Comparison of ENCODE assay signal across 26 mouse cellular contexts in the genomic region with DNA sequence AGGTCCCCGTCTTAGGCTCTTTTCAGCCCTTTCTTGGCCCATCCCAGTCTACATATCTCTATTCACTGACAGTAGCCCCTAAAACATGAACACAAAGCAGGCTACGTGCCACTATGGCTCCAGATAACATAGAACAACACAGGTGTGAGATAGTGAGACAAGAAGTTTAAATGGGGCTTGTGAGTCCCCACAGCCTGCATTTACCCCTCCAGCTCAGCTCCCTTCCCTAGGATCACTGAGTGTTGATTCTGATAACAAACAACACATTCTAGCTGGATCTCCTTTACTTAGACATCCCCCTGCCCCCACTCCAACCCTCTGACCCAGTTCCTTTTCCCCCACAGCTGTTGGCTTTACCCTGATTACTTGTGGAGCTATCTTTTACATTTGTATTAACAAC.
DNase-seq lines count a peak whose midpoint lies in the region; ATAC-seq and TF ChIP-seq lines count a peak whose summit lies in the region.
"Had no signal": no experiment of that assay in that cellular context is flagged by ENCODE, and none has a peak within 500 bp of the region (broad histone marks: within the 10 kb centered on the region; RNA-seq: fewer than 3 reads in every experiment).

No protein-coding gene starts in this region.

- H3K27me3 ChIP-seq in kidney, embryonic 15.5 days = no peaks in the 10 kb centered on the region
- H3K27me3 ChIP-seq in liver, embryonic 12.5 days (replicated peaks) = no peaks in the 10 kb centered on the region
- H3K27me3 ChIP-seq in liver, postnatal 0 days (ENCODE audit: insufficient read depth, low read length) = no peaks in the 10 kb centered on the region
- H3K27me3 ChIP-seq in liver, embryonic 13.5 days = no peaks in the 10 kb centered on the region
- H3K27me3 ChIP-seq in forebrain, embryonic 10.5 days (ENCODE audit: poor library complexity, severe bottlenecking) = no peaks in the 10 kb centered on the region

- H3K27ac ChIP-seq in kidney, embryonic 15.5 days = peak overlapping the region; percentile 54; the same call in 1 of the 2 replicates
- H3K27ac ChIP-seq in liver, embryonic 12.5 days = no peak overlapping the region
- no peak overlapping the region for H3K27ac ChIP-seq in liver, postnatal 0 days (ENCODE audit: low read depth)
- H3K27ac ChIP-seq in liver, embryonic 13.5 days = no peak overlapping the region
- H3K27ac ChIP-seq in forebrain, embryonic 10.5 days = no peak overlapping the region
- H3K27ac ChIP-seq: embryonic facial prominence, embryonic 13.5 days; stomach, postnatal 0 days had no signal

- H3K4me1 ChIP-seq in kidney, embryonic 15.5 days = peaks cover 31% of the 10 kb centered on the region
- peaks cover 29% of the 10 kb centered on the region for H3K4me1 ChIP-seq in liver, embryonic 12.5 days
- H3K4me1 ChIP-seq in liver, postnatal 0 days (ENCODE audit: insufficient read depth) = no peaks in the 10 kb centered on the region; the same call in 1 of the 2 replicates
- peaks cover 17% of the 10 kb centered on the region for H3K4me1 ChIP-seq in liver, embryonic 13.5 days (replicated peaks)
- H3K4me1 ChIP-seq in forebrain, embryonic 10.5 days = peaks cover 8% of the 10 kb centered on the region; the same call in 1 of the 2 replicates

- 81% methylated on average over 2 of the region's 2 CpGs for WGBS in kidney, embryonic 15.5 days
- WGBS in liver, embryonic 12.5 days (ENCODE audit: insufficient replicate concordance) = 50% methylated on average over 2 of the region's 2 CpGs
- 70% methylated on average over 2 of the region's 2 CpGs for WGBS in liver, postnatal 0 days (ENCODE audit: insufficient replicate concordance)
- 12% methylated on average over 2 of the region's 2 CpGs for WGBS in liver, embryonic 13.5 days (ENCODE audit: insufficient replicate concordance)
- WGBS in forebrain, embryonic 10.5 days = 95% methylated on average over 2 of the region's 2 CpGs

- no peak for TF ChIP-seq CTCF in liver, postnatal 0 days (IDR thresholded peaks at IDR 0.05; ENCODE audit: low read depth)

- H3K36me3 ChIP-seq in kidney, embryonic 15.5 days = no peaks in the 10 kb centered on the region
- H3K36me3 ChIP-seq in liver, embryonic 12.5 days = peaks cover 33% of the 10 kb centered on the region
- H3K36me3 ChIP-seq in liver, postnatal 0 days (replicated peaks; ENCODE audit: insufficient read depth, low read length) = peaks cover 6% of the 10 kb centered on the region; the same call in 1 of the 2 replicates
- H3K36me3 ChIP-seq in liver, embryonic 13.5 days = peaks cover 22% of the 10 kb centered on the region
- H3K36me3 ChIP-seq in forebrain, embryonic 10.5 days (replicated peaks) = peaks cover 29% of the 10 kb centered on the region

- no peaks in the 10 kb centered on the region for H3K9me3 ChIP-seq in kidney, embryonic 15.5 days (replicated peaks)
- H3K9me3 ChIP-seq in liver, embryonic 12.5 days (replicated peaks) = no peaks in the 10 kb centered on the region
- no peaks in the 10 kb centered on the region for H3K9me3 ChIP-seq in liver, postnatal 0 days (ENCODE audit: low read length)
- H3K9me3 ChIP-seq in liver, embryonic 13.5 days (replicated peaks) = no peaks in the 10 kb centered on the region
- no peaks in the 10 kb centered on the region for H3K9me3 ChIP-seq in forebrain, embryonic 10.5 days

- H3K9ac ChIP-seq in kidney, embryonic 15.5 days = no peak overlapping the region
- H3K9ac ChIP-seq in liver, embryonic 12.5 days = no peak overlapping the region
- no peak overlapping the region for H3K9ac ChIP-seq in liver, postnatal 0 days (replicated peaks)
- H3K9ac ChIP-seq in liver, embryonic 13.5 days = no peak overlapping the region
- H3K9ac ChIP-seq: embryonic facial prominence, embryonic 13.5 days had no signal

- no peak overlapping the region for H3K4me2 ChIP-seq in kidney, embryonic 15.5 days
- no peak overlapping the region for H3K4me2 ChIP-seq in liver, embryonic 12.5 days
- H3K4me2 ChIP-seq in liver, postnatal 0 days (ENCODE audit: low read depth, low read length) = no peak overlapping the region
- no peak overlapping the region for H3K4me2 ChIP-seq in liver, embryonic 13.5 days
- H3K4me2 ChIP-seq: embryonic facial prominence, embryonic 13.5 days had no signal

- DNase-seq in kidney, postnatal 14 days = no peak
- DNase-seq in liver, postnatal 0 days = no peak
- no peak for DNase-seq in liver, embryonic 13.5 days
- no peak for DNase-seq in forebrain, embryonic 10.5 days (ENCODE audit: extremely low spot score, low spot score)
- DNase-seq: adrenal gland, postnatal 10 days; cerebellum, adult 9-10 months; cerebellum, postnatal 36 days; heart, postnatal 14 days; kidney, adult 2 months; layer of hippocampus, postnatal 36 days; lung, adult 18-20 months; lung, postnatal 4 days; spleen, adult 18-20 months; thymus, adult 2 months; thymus, postnatal 36 days had no signal

- ATAC-seq in kidney, embryonic 15.5 days (replicated peaks; ENCODE audit: low FRiP score) = no peak
- ATAC-seq in liver, embryonic 12.5 days = peak; percentile 58
- ATAC-seq in liver, postnatal 0 days = no peak
- peak; percentile 74 for ATAC-seq in liver, embryonic 13.5 days (ENCODE audit: low read depth)
- ATAC-seq in megakaryocyte-erythroid progenitor cell, adult 5-6 weeks (replicated peaks; ENCODE audit: low FRiP score, low TSS enrichment, poor library complexity, severe bottlenecking) = peak; percentile 63
- ATAC-seq: activated CD4-positive, CD25-positive, alpha-beta regulatory T cell, adult 4 months; CD4-positive, CD25-positive, alpha-beta regulatory T cell, adult 4 months; forebrain, embryonic 16.5 days; hindbrain, embryonic 16.5 days; lung, postnatal 0 days; midbrain, embryonic 16.5 days had no signal

- no peak overlapping the region for H3K4me3 ChIP-seq in kidney, embryonic 15.5 days (replicated peaks)
- H3K4me3 ChIP-seq in liver, embryonic 12.5 days = no peak overlapping the region
- no peak overlapping the region for H3K4me3 ChIP-seq in liver, postnatal 0 days (ENCODE audit: low read depth, low read length)
- no peak overlapping the region for H3K4me3 ChIP-seq in liver, embryonic 13.5 days (replicated peaks)
- H3K4me3 ChIP-seq in forebrain, embryonic 10.5 days = no peak overlapping the region
- H3K4me3 ChIP-seq: embryonic facial prominence, embryonic 13.5 days had no signal

- TF ChIP-seq EP300 in liver, postnatal 0 days (IDR thresholded peaks at IDR 0.05; ENCODE audit: low read depth) = no peak

Comparison
In these comparisons a context has a peak if more than half of its experiments do, and no peak if none do; other contexts are left out.
1. ATAC-seq: peak in liver, embryonic 12.5 days (single experiment), liver, embryonic 13.5 days (single experiment) and megakaryocyte-erythroid progenitor cell, adult 5-6 weeks (single experiment); none in kidney, embryonic 15.5 days (single experiment) and liver, postnatal 0 days (single experiment).